Mouse (Mus musculus): ENCODE data around the gene Avpr1a.

Gene Avpr1a

GRCm38 (mm10) chr10:122447861-122448716 lies at the start of gene Avpr1a:
Avpr1a (plus strand) TSS chr10:122448499.
- in situ Hi-C loops (cut with MboI): no loop called here

- in situ Hi-C loops (cut with MboI): no loop called here
These were observed 46.0 kb upstream of the Avpr1a start for GRCm38 (mm10) chr10:122402270-122402669.

DNA sequence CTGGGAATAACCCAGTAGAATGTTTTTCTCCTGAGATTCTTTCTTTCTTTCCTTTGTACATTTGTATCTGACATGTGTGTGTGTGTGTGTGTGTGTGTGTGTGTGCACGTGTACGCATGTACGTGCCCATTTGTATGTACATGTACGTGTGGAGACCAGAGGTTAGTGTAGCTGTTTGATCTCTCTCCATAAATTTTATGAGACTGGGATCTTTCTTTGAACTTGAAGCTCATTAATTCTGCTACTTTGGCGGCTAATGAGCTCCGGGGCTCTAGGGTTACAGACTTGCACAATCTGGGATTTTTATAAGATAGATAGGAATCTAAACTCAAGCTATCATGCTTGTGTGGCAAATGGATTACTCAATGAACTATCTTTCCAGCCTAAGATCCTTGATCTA lies 42.0 kb upstream of the Avpr1a start:
- in situ Hi-C loops (cut with MboI): no loop called here

DNA sequence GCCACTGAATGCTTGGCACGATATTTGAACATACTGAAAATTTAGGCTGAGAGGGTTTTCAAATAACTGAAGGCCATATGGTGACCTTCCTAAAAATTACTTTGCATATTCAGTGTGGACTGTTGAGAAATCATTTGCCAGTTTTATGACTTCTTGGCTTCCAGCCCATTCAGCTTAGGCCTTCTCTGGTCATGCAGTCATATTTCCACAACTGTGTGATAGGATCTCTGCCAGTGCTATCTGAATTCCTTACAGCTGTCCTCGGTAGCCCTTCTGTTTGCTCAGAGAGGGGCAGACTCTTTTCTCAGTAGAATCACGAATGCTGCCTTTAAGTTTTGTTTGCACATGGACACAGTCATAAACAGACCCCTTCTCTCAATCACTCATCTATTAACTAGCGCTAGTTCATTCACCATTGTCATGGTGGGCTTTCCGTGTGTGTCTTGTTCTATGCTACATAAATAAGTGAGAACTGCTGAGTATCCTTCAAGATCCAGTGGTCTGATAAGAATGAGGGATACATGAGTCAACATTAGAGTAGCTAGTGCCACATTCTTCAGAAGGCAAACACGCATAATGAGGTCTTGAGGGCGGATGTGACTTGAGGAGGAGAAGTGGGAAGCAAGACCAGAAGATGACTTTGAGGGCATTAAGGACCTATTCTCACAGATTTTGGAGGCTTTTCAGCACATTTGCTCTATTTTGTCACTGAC lies 39.4 kb upstream of the Avpr1a start:
- in situ Hi-C loops (cut with MboI): no loop called here

- in situ Hi-C loops (cut with MboI): no loop called here
These were observed 37.5 kb upstream of the Avpr1a start for GRCm38 (mm10) chr10:122410791-122411190.

GRCm38 (mm10) chr10:122432690-122433089 lies 15.6 kb upstream of the Avpr1a start:
- in situ Hi-C loops (cut with MboI): no loop called here

- in situ Hi-C loops (cut with MboI): no loop called here
These were observed 1.0 kb upstream of the Avpr1a start for GRCm38 (mm10) chr10:122447275-122447674.

GRCm38 (mm10) chr10:122448717-122449611 lies 665 bp downstream of the Avpr1a start:
- in situ Hi-C loops (cut with MboI): no loop called here

DNA sequence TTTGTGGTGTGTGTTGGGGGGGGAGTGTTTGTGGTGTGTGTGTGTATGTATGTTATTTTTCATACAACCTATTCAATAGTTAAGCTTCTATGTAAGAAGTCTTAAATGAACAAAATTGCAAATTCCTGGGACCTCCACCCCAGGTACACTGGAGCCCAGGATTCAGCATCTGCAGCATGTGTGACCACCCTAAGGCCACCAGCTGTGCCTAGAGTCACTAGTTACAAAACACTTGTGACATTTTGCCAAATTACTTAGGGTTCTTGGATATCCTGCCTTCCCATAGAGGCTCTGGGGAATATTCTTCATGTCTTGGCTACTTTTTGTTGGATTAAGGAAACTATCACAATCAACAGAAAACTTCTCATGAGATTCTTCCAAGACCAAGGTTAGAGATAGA lies 1.6 kb downstream of the Avpr1a start:
- in situ Hi-C loops (cut with MboI): no loop called here

DNA sequence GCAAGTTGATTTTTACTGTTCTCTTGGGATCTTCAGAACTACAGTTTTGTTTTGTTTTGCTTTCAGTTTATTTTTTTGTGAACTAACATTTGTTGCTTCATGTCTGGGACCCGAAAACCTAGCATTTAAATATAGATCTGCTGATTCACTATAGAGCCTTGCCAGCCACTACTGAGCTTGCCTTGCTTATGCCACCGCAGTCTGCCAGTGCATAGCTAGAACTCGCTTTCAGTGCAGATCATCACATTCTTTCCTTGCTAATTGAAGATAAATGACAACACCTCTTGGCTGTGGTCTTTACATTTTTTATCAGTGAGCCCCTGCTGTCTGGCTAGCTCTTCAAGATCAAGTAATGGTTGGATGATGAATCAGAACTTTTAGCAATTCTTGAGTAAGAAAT lies 5.2 kb downstream of the Avpr1a start:
- in situ Hi-C loops (cut with MboI): no loop called here

- in situ Hi-C loops (cut with MboI): no loop called here
These were observed 7.5 kb downstream of the Avpr1a start for GRCm38 (mm10) chr10:122455793-122456192.

DNA sequence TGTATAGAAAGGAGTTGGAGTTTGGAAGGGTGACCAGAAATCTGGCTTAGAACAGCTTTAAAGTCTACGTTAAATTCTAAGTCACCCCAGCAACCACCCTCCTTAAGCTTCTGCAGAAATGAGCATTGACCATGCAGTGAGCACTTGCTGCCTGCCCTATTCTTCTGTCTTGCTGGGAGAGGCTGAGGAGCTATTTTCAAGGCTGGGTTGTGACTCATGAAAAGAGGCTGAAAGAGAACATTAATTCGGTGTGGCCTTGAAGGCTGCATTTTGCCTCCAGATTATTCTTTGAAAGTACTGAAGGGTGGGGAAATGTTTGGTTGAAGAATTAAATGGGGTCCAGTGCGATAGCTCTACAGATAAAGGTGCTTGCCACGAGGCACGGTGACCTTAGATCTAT lies 28.5 kb downstream of the Avpr1a start:
- in situ Hi-C loops (cut with MboI): no loop called here

DNA sequence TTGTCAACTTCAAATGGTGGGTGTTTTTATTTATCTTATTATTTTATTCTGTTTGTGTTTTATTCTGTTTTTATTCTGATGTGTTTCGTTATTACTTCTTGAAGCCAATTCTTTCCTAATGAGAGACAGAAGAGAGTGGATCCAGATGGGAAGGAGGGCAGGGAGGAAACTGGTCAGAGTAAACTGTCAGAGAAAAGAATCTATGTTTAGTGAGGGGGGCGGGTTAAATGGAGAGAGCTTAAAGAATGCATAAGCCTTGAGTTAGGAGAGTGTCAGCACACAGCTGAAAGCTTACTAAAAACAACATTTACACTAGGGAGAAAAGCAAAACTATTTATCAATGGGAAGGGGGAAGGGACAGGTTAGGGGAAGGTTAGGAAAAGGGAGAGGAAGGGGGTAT lies 50.3 kb downstream of the Avpr1a start:
- in situ Hi-C loops (cut with MboI): no loop called here

DNA sequence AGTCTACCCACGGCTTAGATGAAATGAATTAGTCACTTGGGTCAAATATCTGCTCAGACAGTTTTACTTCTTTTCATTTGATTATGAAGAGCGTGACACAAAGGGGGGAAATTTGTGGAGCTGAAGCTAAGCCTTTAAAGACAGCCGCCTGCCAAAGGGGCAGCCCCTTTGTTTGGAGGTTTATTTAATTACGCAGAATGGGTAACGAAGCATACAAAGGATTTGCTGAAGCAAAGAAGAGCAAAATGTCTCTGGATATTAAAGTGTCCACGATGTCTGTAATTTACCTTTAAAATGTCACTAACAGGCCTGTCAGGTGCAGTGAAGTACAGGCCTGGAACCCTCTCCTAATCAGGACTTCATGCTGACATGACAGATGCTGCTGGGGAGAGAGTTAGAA lies 51.0 kb downstream of the Avpr1a start:
- in situ Hi-C loops (cut with MboI): no loop called here

Measured in mature B cell (primary cell).